In the genomic region with DNA sequence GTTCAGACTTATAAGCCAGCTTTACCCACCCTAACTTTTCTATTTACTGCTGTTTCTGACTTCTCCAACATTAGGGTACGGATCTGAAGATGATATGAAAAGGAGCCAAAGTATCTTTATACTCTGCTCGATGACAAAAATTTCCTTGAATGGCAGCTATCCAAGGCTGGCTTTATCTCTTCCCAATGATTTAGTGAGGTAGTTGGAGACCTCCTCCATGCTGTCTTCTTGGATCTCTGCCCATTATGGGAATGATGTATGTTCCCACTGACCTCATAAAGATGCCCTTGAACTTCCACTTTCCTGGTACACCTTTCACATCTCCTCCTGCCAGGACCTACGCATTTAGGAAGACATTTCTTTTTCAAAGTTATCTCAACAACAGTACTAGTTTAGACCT, we compare ENCODE assay signal across 15 mouse cellular contexts. TPM values are rescaled to one million over a fixed set of nuclear protein-coding genes. Genes with fewer than 3 reads are reported as not detected.
"Had no signal": no experiment of that assay in that cellular context is flagged by ENCODE, and none has a peak within 500 bp of the region (broad histone marks: within the 10 kb centered on the region; RNA-seq: fewer than 3 reads in every experiment).

No protein-coding gene starts in this region.

- ATAC-seq: liver, postnatal 0 days; midbrain, embryonic 16.5 days had no signal

- DNase-seq: liver, postnatal 0 days; lung, adult 2 months; lung, postnatal 14 days; lung, postnatal 36 days; midbrain, embryonic 14.5 days; retina, postnatal 1 day; right cerebral cortex, adult 18-20 months; right cerebral cortex, postnatal 25 days; right cerebral cortex, postnatal 4 days; spleen, adult 18-20 months; thymus, adult 18-20 months; thymus, postnatal 14 days; thymus, postnatal 36 days had no signal

RNA-seq across cellular contexts. Expression of a gene that starts 11.2 kb away (rescaled TPM):
- polyA plus RNA-seq: macrophage had no signal
